Mouse (Mus musculus) brain, embryonic 14.5 days (tissue): ENCODE data around the gene Ifitm7.

ENCODE experiments used
- CTCF ChIP-seq: fragments of 200-500 bp; IDR thresholded peaks from 2 replicates; pipeline ENCODE4 v1.5.1; 2012; ENCODE audit warnings: inconsistent platforms, mild to moderate bottlenecking, moderate library complexity, borderline replicate concordance; ENCODE audit not compliant: insufficient read depth, insufficient read length; ENCODE audit errors: extremely low read depth
- POLR2A ChIP-seq: fragments of 200-500 bp; IDR thresholded peaks from 2 replicates; pipeline ENCODE4 v1.6.1; 2012; ENCODE audit warnings: mild to moderate bottlenecking, inconsistent platforms, borderline replicate concordance; ENCODE audit not compliant: poor library complexity, insufficient read depth, insufficient read length, severe bottlenecking; ENCODE audit errors: extremely low read depth

DNA sequence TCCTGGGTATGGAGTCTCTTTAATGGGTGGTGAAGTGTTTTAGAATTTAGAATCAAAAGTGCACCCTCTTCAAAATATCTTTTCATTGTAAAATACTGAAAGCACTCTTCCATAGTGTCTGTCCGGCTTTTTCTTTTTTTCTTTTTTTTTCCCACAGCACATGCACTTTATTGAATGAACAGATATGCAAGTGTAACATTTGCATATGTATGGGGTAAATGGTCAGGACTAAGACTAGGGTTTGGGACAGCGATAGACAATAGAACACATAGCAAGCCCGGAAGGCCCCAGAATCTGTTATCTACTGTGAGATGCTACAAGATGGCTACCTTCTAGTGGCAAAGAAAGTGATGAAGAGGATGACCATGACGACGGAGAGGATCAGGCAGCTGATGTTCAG is 3.5 kb downstream of the Ifitm7 start:
- no peak for TF ChIP-seq CTCF
- no peak for TF ChIP-seq POLR2A
